Mouse (Mus musculus): Measurements from ENCODE around the gene Mrpl27. TPM values are rescaled to one million over a fixed set of nuclear protein-coding genes. Genes with fewer than 3 reads are reported as not detected.

The Mrpl27 gene
- 17.3 to 27.4 TPM (median 22.4 TPM) in 4 replicates for total RNA-seq (2023; ENCODE audit: inconsistent age)

DNA sequence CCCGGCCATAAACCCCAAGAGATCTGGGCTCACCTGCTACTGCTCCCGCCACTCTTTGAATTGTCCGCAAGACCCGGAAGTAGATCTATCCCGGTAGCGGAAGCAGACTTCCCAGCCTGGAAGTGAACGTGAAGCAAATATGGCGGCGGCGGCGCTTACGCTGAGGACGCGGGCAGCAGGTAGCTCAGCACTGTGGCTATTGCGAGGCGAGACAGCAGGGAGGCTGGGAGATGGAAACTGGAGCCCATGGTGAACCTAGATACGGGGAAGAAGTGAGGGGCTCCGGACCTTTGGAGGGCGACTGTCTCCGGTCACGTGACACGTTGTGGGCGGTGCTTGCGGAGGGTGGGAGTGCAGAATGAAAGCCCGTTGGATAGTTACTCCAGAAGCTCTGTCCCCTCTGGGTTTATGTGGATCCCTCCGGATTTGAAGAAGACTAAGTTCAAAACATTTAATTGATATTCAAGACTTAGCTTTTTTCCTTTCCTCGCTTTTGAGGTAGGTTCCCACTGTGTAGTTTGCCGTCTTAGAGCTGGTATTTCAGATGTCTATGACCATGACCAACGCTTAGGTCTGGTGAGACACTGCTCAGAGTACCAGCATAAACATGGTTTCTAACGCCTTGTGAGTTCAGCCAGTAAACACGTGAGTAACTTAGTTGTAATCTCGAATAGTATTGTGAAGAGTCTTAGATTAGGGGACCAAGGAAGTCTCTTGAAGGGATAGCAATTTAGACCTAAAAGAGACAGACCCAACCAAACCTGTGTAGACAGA, at the start of gene Mrpl27, which contains the start of gene Eme1:
Gene Mrpl27, plus strand, starts transcription at position 105 of the 774 bp plus-strand sequence.
Gene Eme1, minus strand, starts transcription at position 302 of the 774 bp plus-strand sequence.

DNA sequence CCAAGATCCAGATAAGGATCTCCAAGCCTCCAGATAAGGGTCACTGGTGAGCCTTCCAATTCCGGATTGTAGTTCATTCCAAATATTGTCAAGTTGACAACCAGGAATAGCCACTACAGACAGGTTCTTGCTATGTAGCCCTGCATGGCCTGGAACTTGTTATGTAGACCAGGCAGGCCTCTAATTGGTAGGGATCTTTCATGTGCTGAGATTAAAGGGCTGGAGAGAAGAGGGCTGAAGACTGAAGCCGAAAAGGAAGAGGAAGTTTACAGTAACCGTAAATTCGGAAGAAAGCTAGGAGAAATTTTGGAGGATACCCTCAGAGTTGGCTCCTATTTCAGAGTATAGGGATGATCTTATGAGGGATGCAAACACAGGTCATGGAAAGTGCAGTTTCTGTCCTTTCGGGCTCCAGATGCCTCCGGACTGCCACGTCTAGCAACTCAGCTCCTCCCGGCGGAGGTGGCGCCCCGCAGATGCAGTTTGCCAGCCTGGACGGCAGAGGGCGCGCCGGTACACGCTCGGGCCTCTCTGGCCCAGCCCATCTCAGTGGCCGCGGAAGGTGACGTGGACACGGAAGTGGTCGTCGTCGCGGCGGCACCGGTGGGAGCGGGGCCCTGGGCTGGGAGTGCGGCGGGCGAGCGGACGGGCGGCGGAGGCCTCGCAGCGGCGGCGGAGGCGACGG, 24.2 kb upstream of the Mrpl27 start, which contains the start of gene Lrrc59:
Gene Lrrc59, plus strand, starts transcription at position 569 of the 685 bp plus-strand sequence.

GRCm38 (mm10) chr11:94676754-94677606, 23.4 kb downstream of the Mrpl27 start, which contains the start of gene Xylt2:
Xylt2 (minus strand) TSS chr11:94677515.

DNA sequence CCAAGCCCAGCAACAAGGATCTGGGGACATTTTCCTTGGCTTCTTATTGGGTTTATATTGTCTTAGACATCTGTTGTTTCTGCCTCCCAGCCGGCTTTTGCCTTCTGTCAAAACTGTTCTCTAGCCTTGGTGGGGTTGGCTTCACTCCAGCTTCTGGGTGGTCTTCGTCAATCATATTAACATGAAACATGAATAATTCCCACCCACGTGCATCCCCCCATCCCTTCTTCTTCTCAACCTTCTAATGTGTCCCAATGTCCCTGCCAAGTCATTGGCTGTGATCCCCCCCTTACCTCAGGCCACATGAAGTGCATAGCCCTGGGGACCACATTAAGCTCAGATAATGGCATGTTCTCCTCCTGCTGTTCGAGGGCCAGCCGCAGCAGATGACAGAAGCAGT, 50.9 kb downstream of the Mrpl27 start, which contains the start of gene Gm11541:
Gene Gm11541, minus strand, starts transcription at position 28 of the 400 bp plus-strand sequence.

Other genes with a start within 250 kb of the Mrpl27 start
- gene Cacna1g, start 179.6 kb upstream of the Mrpl27 start, total RNA-seq (2023; ENCODE audit: inconsistent age), result not detected in 4 replicates
- not detected in 4 replicates for gene Spata20, start 167.6 kb upstream of the Mrpl27 start, total RNA-seq (2023; ENCODE audit: inconsistent age)
- gene Epn3, start 153.8 kb upstream of the Mrpl27 start, total RNA-seq (2023; ENCODE audit: inconsistent age), result not detected in 4 replicates
- gene Mycbpap, start 132.0 kb upstream of the Mrpl27 start, total RNA-seq (2023; ENCODE audit: inconsistent age), result 0.27 to 0.80 TPM (median 0.61 TPM) in 3 of 4 replicates, not detected in the other
- gene Rsad1, start 104.5 kb upstream of the Mrpl27 start, total RNA-seq (2023; ENCODE audit: inconsistent age), result 6.9 to 8.9 TPM (median 7.5 TPM) in 4 replicates
- not detected in 4 replicates for gene Chad, start 88.7 kb upstream of the Mrpl27 start, total RNA-seq (2023; ENCODE audit: inconsistent age)
- 70.5 to 83.1 TPM (median 77.5 TPM) in 4 replicates for gene Acsf2, start 51.9 kb upstream of the Mrpl27 start, total RNA-seq (2023; ENCODE audit: inconsistent age)
- 63.6 to 73.3 TPM (median 67.2 TPM) in 4 replicates for gene Lrrc59, start 24.0 kb upstream of the Mrpl27 start, total RNA-seq (2023; ENCODE audit: inconsistent age)
- gene Eme1, start 197 bp downstream of the Mrpl27 start, total RNA-seq (2023; ENCODE audit: inconsistent age), result 0.78 to 1.9 TPM (median 1.3 TPM) in 4 replicates
- gene Xylt2, start 23.7 kb downstream of the Mrpl27 start, total RNA-seq (2023; ENCODE audit: inconsistent age), result 12.7 to 19.1 TPM (median 16.7 TPM) in 4 replicates
- gene Gm11541, start 50.7 kb downstream of the Mrpl27 start, total RNA-seq (2023; ENCODE audit: inconsistent age), result not detected in 4 replicates
- 0.60 TPM in 1 of 4 replicates, not detected in the others for gene Cdc34b, start 88.0 kb downstream of the Mrpl27 start, total RNA-seq (2023; ENCODE audit: inconsistent age)
- gene Tmem92, start 128.9 kb downstream of the Mrpl27 start, total RNA-seq (2023; ENCODE audit: inconsistent age), result not detected in 4 replicates